Mouse (Mus musculus) left cerebral cortex, adult 2 months (tissue): ENCODE data around the gene Sv2b. TPM values are rescaled to one million over a fixed set of nuclear protein-coding genes. Genes with fewer than 3 reads are reported as not detected.

ENCODE experiments used
- DNase-seq, 2 experiments: peaks; one replicate each; pipeline ENCODE4 v3.0.0; 2021 to 2022; ENCODE audit warnings: low spot score in 2 of 2, mixed read lengths in 1 of 2; ENCODE audit errors: extremely low spot score in 1 of 2
- H3K27ac ChIP-seq: fragments of 200-600 bp; 2 replicates; pipeline ENCODE4 v1.8.1; 2022
- H3K4me3 ChIP-seq: fragments of 200-600 bp; 2 replicates; pipeline ENCODE4 v1.8.1; 2022
- CTCF ChIP-seq: fragments of 200-600 bp; IDR thresholded peaks from 2 replicates; pipeline ENCODE4 v1.8.1; 2022; ENCODE audit warnings: antibody characterized with exemption, mild to moderate bottlenecking, moderate library complexity
- intact Hi-C: fragments of 180-260 bp; cut with DNase I; formaldehyde crosslinking; loops from one replicate; pipeline ENCODE4 v1.15.1; 2025
- total RNA-seq, 2 experiments: library from RNA; stranded (reverse); gene quantifications; 2 replicates each; pipeline ENCODE4 v1.2.3; 2021

Sv2b gene
- total RNA-seq, 2 experiments from 2014 or later, result 348 to 386 TPM

GRCm38 (mm10) chr7:75253611-75254250 is 55.3 kb downstream of the Sv2b start:
- Histone ChIP-seq H3K4me3 (no peak overlapping the region), H3K27ac (peak overlapping the region; percentile 50)
- no peak for DNase-seq
- intact Hi-C loops, result no loop called here
- TF ChIP-seq CTCF, result no peak

DNA sequence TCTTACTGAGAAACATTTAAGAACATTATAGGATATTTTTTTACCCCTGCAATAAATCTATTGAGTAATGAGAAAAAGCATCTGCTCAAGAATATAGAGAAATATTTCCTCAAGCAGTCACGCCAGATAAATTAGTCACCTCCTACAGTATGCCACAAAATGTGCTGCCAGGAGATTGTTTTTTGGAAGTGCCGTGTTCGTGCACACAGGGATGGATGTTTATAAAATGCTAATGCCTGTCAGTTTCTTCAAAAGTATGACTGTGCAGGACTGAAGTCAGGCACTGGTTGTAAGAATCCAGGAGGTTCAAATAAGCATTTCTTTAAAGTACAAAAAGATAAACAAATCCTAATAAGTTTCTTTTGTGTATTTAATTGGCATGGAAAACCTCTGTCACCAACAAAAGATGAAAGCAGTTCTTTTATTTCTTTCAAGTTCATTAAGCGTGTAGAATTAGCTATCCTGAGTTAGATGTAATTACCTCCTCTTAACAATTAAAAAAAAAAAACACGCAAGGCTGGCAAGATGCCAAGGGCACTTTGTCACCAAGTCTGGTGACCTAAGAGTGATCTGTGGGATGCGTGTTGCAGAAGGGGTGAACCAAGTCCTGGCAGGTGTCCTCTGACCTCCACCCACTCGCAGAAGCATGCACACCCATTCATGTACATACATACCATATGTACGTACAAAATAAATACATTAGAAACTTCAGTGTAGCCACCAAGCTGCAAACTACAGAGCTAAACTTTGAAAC is 68.1 kb downstream of the Sv2b start:
- no peak for TF ChIP-seq CTCF
- H3K27ac ChIP-seq, result no peak overlapping the region; the same call in 1 of the 2 replicates
- H3K4me3 ChIP-seq, result no peak overlapping the region
- peak in 1 of 2 experiments; percentile 11 for DNase-seq
- intact Hi-C loops, result no loop called here

DNA sequence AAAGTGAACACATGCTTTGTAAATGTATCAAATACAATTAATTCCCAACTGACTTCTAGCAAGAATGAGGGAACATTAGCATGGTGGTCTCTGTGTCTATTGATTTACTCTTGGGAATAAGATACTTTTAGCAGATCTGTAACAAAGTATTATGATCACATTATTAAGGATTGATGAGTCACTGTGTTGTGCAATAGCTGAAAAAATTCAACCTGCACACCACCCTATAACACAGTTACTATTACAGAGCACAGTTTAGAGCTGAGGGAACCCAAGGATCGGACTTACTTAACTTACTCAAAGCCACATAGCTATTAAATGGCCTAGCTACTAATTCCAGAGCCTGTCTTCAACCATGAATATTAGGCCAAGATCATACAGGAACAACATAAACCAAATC is 72.7 kb downstream of the Sv2b start:
- no peak overlapping the region for H3K27ac ChIP-seq
- DNase-seq, result no peak
- TF ChIP-seq CTCF, result no peak
- intact Hi-C loops, result no loop called here
- no peak overlapping the region for H3K4me3 ChIP-seq

DNA sequence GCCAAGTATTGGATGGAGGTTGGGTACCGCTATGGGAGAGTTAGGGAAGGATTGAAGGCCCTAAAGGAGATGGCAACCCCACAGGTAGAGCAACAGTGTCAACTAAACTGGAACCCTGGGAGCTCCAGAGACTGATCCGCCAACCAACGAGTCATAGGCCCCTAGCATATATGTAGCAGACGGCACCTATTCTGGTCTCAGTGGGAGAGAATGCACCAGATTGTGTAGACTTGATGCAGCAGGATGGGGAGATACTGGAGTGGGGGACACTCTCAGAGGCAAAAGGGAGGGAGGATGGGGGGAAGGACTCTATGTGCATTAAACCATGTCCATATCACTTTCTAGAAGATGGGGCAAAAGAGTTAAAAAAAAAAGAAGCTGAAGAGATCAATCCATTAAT is 84.9 kb downstream of the Sv2b start:
- Histone ChIP-seq H3K4me3 (no peak overlapping the region), H3K27ac (no peak overlapping the region)
- no peak for TF ChIP-seq CTCF
- no peak for DNase-seq
- intact Hi-C loops, result no loop called here

- DNase-seq, result no peak
- peak overlapping the region; percentile 61 for H3K27ac ChIP-seq
- no peak for TF ChIP-seq CTCF
- H3K4me3 ChIP-seq, result no peak overlapping the region
- intact Hi-C loops, result no loop called here
Observed at GRCm38 (mm10) chr7:75222704-75223431, 86.2 kb downstream of the Sv2b start.

DNA sequence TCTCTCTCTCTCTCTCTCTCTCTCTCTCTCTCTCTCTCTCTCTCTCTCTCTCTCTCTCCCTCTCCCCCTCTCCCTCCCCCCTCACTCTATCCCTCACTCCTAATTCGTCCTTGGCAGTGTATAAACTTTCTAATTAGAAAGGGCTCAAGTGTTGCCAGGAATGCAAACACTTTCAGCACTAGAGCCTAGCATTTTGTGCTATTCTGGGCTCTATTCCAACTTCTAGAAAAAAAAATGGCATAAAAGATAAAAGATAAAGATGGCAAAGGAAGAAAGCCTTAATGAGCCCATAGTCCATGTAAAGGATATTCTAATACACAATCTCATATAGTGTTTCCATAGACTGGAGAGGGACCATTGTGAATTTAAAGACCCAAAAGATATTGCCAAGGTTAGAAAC is 88.3 kb downstream of the Sv2b start:
- Histone ChIP-seq H3K27ac (no peak overlapping the region), H3K4me3 (no peak overlapping the region)
- no peak for DNase-seq
- TF ChIP-seq CTCF, result no peak
- intact Hi-C loops, result no loop called here

GRCm38 (mm10) chr7:75220296-75220695 is 88.8 kb downstream of the Sv2b start:
- intact Hi-C loops, result no loop called here

DNA sequence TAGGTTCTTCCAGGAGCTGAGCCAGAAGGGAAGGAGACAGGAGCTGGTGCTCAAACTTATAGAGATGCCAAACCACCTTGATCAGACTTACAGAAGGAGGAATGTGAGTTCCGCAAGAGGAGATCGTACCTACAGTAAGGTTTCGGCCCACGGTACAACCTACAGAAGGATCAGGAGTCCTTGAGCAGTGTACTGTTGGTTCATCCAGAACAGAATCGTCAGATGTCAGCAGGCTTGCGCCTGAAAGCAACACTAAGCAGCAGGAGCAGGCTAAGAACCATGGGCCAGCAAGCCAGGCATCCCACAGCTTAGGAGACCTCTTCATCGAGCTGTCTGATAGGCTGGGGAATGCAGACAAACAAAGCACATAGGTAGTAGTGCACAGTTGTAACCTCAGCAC is 92.9 kb downstream of the Sv2b start:
- no peak for TF ChIP-seq CTCF
- H3K27ac ChIP-seq, result no peak overlapping the region
- intact Hi-C loops, result no loop called here

More at GRCm38 (mm10) chr7:75220296-75220695, 88.8 kb downstream of the Sv2b start:
- no peak for DNase-seq
- H3K4me3 ChIP-seq, result no peak overlapping the region
- no peak for TF ChIP-seq CTCF
- H3K27ac ChIP-seq, result peak overlapping the region; percentile 21

DNA sequence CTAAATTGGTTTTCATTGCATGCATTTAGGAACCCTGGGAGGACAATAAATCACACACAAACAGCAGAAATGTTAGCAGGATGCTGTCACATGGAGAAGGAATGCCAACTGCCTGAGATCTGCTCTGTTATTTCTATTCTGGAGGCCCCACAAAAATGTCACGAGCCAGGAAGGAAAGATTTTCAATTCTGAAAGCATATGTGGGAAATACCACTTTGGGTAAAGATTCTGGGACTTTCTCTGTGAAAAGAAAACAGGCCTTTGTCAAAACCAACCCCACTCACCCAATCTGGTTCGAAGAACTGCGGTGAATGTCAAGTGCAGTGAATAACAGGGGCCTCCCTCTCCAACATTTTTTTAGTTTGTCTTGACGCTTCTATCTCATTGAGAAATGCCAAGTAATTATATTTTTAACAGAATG is 99.8 kb downstream of the Sv2b start:
- TF ChIP-seq CTCF, result no peak
- no peak overlapping the region for H3K4me3 ChIP-seq
- intact Hi-C loops, result loop anchor here (5.0 kb wide), 1 partner anchor 63 kb away; no protein-coding TSS in a partner anchor
- H3K27ac ChIP-seq, result peak overlapping the region; percentile 85
- DNase-seq, result peak in 1 of 2 experiments; percentile 36

More for the DNA sequence above, 92.9 kb downstream of the Sv2b start:
- H3K4me3 ChIP-seq, result no peak overlapping the region
- DNase-seq, result no peak

- TF ChIP-seq CTCF, result no peak
- no peak overlapping the region for H3K4me3 ChIP-seq
- no peak for DNase-seq
- H3K27ac ChIP-seq, result peak overlapping the region; percentile 71
- intact Hi-C loops, result loop anchor here (1.0 to 5.0 kb wide), 2 partner anchors 64 to 97 kb away; no protein-coding TSS in a partner anchor
Observed at GRCm38 (mm10) chr7:75207965-75208644, 101.0 kb downstream of the Sv2b start.

- no peak for DNase-seq
- Histone ChIP-seq H3K4me3 (no peak overlapping the region), H3K27ac (no peak overlapping the region)
- no peak for TF ChIP-seq CTCF
- intact Hi-C loops, result loop anchor here (5.0 kb wide), 1 partner anchor 66 kb away; no protein-coding TSS in a partner anchor
Observed at GRCm38 (mm10) chr7:75206671-75207070, 102.4 kb downstream of the Sv2b start.
